Mouse (Mus musculus) C2C12 (cell line): ENCODE data around the gene Dag1.

ENCODE experiments used
- CTCF ChIP-seq: IDR thresholded peaks from one replicate; pipeline ENCODE4 v1.5.1; 2011; ENCODE audit not compliant: control insufficient read depth, insufficient read depth, insufficient read length
- USF1 ChIP-seq: IDR thresholded peaks from one replicate; pipeline ENCODE4 v1.6.1; 2011; ENCODE audit warnings: low read depth, mild to moderate bottlenecking, control low read depth, moderate library complexity

GRCm38 (mm10) chr9:108301853-108302252 is 38.1 kb upstream of the Dag1 start:
- TF ChIP-seq CTCF (no peak), USF1 (no peak)
